Mouse (Mus musculus) brown adipose tissue, adult 24 weeks (tissue): ENCODE measurements around the gene Pitpnm3. TPM values are rescaled to one million over a fixed set of nuclear protein-coding genes. Genes with fewer than 3 reads are reported as not detected.

Experiments used
- H3K27ac ChIP-seq: fragments of 200-500 bp; replicated peaks from 2 replicates; pipeline ENCODE4 v1.5.1; 2012; ENCODE audit warnings: low read depth, mild to moderate bottlenecking, low read length
- H3K4me1 ChIP-seq: fragments of 200-500 bp; 2 replicates; pipeline ENCODE4 v1.6.1; 2012; ENCODE audit warnings: low read length, mixed read lengths; ENCODE audit not compliant: control insufficient read depth, insufficient read depth, insufficient read length
- H3K4me3 ChIP-seq: fragments of 200-500 bp; 2 replicates; pipeline ENCODE4 v1.5.1; 2012; ENCODE audit warnings: low read depth, mild to moderate bottlenecking, low read length, moderate library complexity; ENCODE audit not compliant: insufficient read depth
- polyA plus RNA-seq: library from polyadenylated mRNA; stranded (reverse); fragments of >200 nt; gene quantifications from 2 replicates; pipeline ENCODE4 v1.2.4, GENCODE M21; 2012; ENCODE audit not compliant: missing spikeins, insufficient read depth, insufficient read length

The Pitpnm3 gene
- polyA plus RNA-seq, 1 experiment = 0.20 TPM

- Histone ChIP-seq H3K27ac (no peak overlapping the region), H3K4me1 (peaks cover 8% of the 10 kb centered on the region; the same call in 1 of the 2 replicates), H3K4me3 (no peak overlapping the region)
Observed at GRCm38 (mm10) chr11:72039599-72040386, 95.8 kb downstream of the Pitpnm3 start.

GRCm38 (mm10) chr11:72037996-72038395 is 97.6 kb downstream of the Pitpnm3 start:
- H3K4me1 ChIP-seq = peaks cover 6% of the 10 kb centered on the region; the same call in 1 of the 2 replicates
- H3K27ac ChIP-seq = no peak overlapping the region
- no peak overlapping the region for H3K4me3 ChIP-seq

- H3K4me1 ChIP-seq = peaks cover 3% of the 10 kb centered on the region; the same call in 1 of the 2 replicates
- H3K4me3 ChIP-seq = no peak within 1 kb of the TSS
- H3K27ac ChIP-seq = no peak within 1 kb of the TSS
Observed at GRCm38 (mm10) chr11:72037409-72037808, 98.2 kb downstream of the Pitpnm3 start, which contains the start of gene Aipl1. Gene Aipl1, minus strand, starts transcription at chr11:72037509.

GRCm38 (mm10) chr11:72032589-72032988 is 103.0 kb downstream of the Pitpnm3 start:
- no peak overlapping the region for H3K27ac ChIP-seq
- no peak overlapping the region for H3K4me3 ChIP-seq
- H3K4me1 ChIP-seq = no peaks in the 10 kb centered on the region

GRCm38 (mm10) chr11:72032091-72032490 is 103.5 kb downstream of the Pitpnm3 start:
- Histone ChIP-seq H3K27ac (no peak overlapping the region), H3K4me1 (no peaks in the 10 kb centered on the region)

GRCm38 (mm10) chr11:72031353-72031752 is 104.2 kb downstream of the Pitpnm3 start:
- Histone ChIP-seq H3K27ac (no peak overlapping the region), H3K4me3 (no peak overlapping the region), H3K4me1 (no peaks in the 10 kb centered on the region)

More at GRCm38 (mm10) chr11:72032091-72032490, 103.5 kb downstream of the Pitpnm3 start:
- no peak overlapping the region for H3K4me3 ChIP-seq

GRCm38 (mm10) chr11:72029143-72029542 is 106.4 kb downstream of the Pitpnm3 start:
- no peak overlapping the region for H3K4me3 ChIP-seq
- no peak overlapping the region for H3K27ac ChIP-seq
- no peaks in the 10 kb centered on the region for H3K4me1 ChIP-seq

GRCm38 (mm10) chr11:72027836-72028235 is 107.7 kb downstream of the Pitpnm3 start:
- H3K27ac ChIP-seq = no peak overlapping the region
- no peak overlapping the region for H3K4me3 ChIP-seq
- H3K4me1 ChIP-seq = no peaks in the 10 kb centered on the region

GRCm38 (mm10) chr11:72026516-72026915 is 109.1 kb downstream of the Pitpnm3 start:
- Histone ChIP-seq H3K4me3 (no peak overlapping the region), H3K4me1 (no peaks in the 10 kb centered on the region), H3K27ac (no peak overlapping the region)

GRCm38 (mm10) chr11:72025843-72026242 is 109.7 kb downstream of the Pitpnm3 start:
- no peaks in the 10 kb centered on the region for H3K4me1 ChIP-seq
- no peak overlapping the region for H3K4me3 ChIP-seq
- no peak overlapping the region for H3K27ac ChIP-seq

- Histone ChIP-seq H3K4me3 (no peak overlapping the region), H3K4me1 (no peaks in the 10 kb centered on the region)
Observed at GRCm38 (mm10) chr11:72024193-72024781, 111.3 kb downstream of the Pitpnm3 start.

GRCm38 (mm10) chr11:72023581-72023980 is 112.0 kb downstream of the Pitpnm3 start:
- H3K4me1 ChIP-seq = no peaks in the 10 kb centered on the region
- H3K4me3 ChIP-seq = no peak overlapping the region
- H3K27ac ChIP-seq = no peak overlapping the region

More at GRCm38 (mm10) chr11:72024193-72024781, 111.3 kb downstream of the Pitpnm3 start:
- H3K27ac ChIP-seq = no peak overlapping the region

- Histone ChIP-seq H3K4me3 (no peak overlapping the region), H3K27ac (no peak overlapping the region), H3K4me1 (no peaks in the 10 kb centered on the region)
Observed at GRCm38 (mm10) chr11:72022827-72023226, 112.8 kb downstream of the Pitpnm3 start.

GRCm38 (mm10) chr11:72021015-72021414 is 114.6 kb downstream of the Pitpnm3 start:
- Histone ChIP-seq H3K27ac (no peak overlapping the region), H3K4me1 (no peaks in the 10 kb centered on the region), H3K4me3 (no peak overlapping the region)

GRCm38 (mm10) chr11:72017253-72017601 is 118.4 kb downstream of the Pitpnm3 start:
- H3K4me3 ChIP-seq = no peak overlapping the region
- H3K4me1 ChIP-seq = no peaks in the 10 kb centered on the region
- no peak overlapping the region for H3K27ac ChIP-seq
